Mouse (Mus musculus) C2C12 (cell line): Measurements from ENCODE around the gene Med23. TPM values are rescaled to one million over a fixed set of nuclear protein-coding genes. Genes with fewer than 3 reads are reported as not detected.

Experiments
- H3K27me3 ChIP-seq: one replicate; pipeline ENCODE4 v1.6.1; 2011; ENCODE audit not compliant: control insufficient read depth, insufficient read depth, insufficient read length
- H3K36me3 ChIP-seq: one replicate; pipeline ENCODE4 v1.6.1; 2011; ENCODE audit not compliant: control insufficient read depth, insufficient read depth
- H3K4me3 ChIP-seq: one replicate; pipeline ENCODE4 v1.5.1; 2011; ENCODE audit warnings: mild to moderate bottlenecking, control low read depth; ENCODE audit not compliant: poor library complexity, insufficient read depth, severe bottlenecking
- H3K79me2 ChIP-seq: one replicate; pipeline ENCODE4 v1.6.1; 2011; ENCODE audit not compliant: control insufficient read depth, insufficient read depth
- H3K79me3 ChIP-seq: one replicate; pipeline ENCODE4 v1.6.1; 2011; ENCODE audit warnings: low read depth, control low read depth
- H3ac ChIP-seq: one replicate; pipeline ENCODE3; 2011; ENCODE audit warnings: low read depth; ENCODE audit not compliant: control insufficient read depth, insufficient read length
- CEBPB ChIP-seq: IDR thresholded peaks from one replicate; pipeline ENCODE4 v1.6.1; 2011; ENCODE audit warnings: low read depth, mild to moderate bottlenecking, control low read depth, moderate library complexity
- CTCF ChIP-seq: IDR thresholded peaks from one replicate; pipeline ENCODE4 v1.5.1; 2011; ENCODE audit not compliant: control insufficient read depth, insufficient read depth, insufficient read length
- FOSL1 ChIP-seq: IDR thresholded peaks from one replicate; pipeline ENCODE4 v1.8.0; 2011; ENCODE audit warnings: mild to moderate bottlenecking, low read length; ENCODE audit not compliant: poor library complexity, insufficient read depth, severe bottlenecking
- MAX ChIP-seq: IDR thresholded peaks from one replicate; pipeline ENCODE4 v1.6.1; 2011; ENCODE audit warnings: mild to moderate bottlenecking, control low read depth
- MYOD1 ChIP-seq: IDR thresholded peaks from one replicate; pipeline ENCODE4 v1.6.1; 2011; ENCODE audit warnings: low read depth; ENCODE audit not compliant: control insufficient read depth, insufficient read length
- MYOG ChIP-seq: IDR thresholded peaks from one replicate; pipeline ENCODE4 v1.6.1; 2011; ENCODE audit not compliant: control insufficient read depth, insufficient read length; ENCODE audit errors: extremely low read depth
- USF1 ChIP-seq: IDR thresholded peaks from one replicate; pipeline ENCODE4 v1.6.1; 2011; ENCODE audit warnings: low read depth, mild to moderate bottlenecking, control low read depth, moderate library complexity
- polyA plus RNA-seq: library from polyadenylated mRNA; unstranded; fragments of >200 nt; fragmentation: generic; extraction: Trizol; gene quantifications from one replicate; pipeline ENCODE4 v1.2.1, GENCODE M21; 2012; ENCODE audit warnings: missing spikeins

Gene Med23
- polyA plus RNA-seq, 1 experiment = 10.5 TPM

DNA sequence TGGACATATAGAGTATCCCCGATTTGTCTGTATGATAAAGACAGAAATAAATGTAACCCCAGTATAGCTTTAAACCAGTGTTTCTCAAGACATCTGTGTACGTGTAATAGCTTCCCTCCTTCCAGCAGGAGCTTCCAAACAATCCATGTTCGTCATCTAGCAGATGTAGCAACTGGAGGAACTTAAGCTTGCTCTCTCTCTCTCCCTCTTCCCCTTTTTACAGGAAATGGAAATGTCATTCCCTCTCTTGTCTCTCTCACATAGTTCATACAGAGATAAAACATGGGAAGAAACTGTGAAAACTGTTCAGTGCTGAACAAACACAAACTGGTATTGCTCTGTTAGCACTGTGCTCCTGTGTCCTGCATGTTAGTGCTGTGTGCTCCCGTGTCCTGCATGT lies 80.4 kb downstream of the Med23 start:
- Histone ChIP-seq H3K36me3 (no peaks in the 10 kb centered on the region), H3K79me3 (no peaks in the 10 kb centered on the region)

DNA sequence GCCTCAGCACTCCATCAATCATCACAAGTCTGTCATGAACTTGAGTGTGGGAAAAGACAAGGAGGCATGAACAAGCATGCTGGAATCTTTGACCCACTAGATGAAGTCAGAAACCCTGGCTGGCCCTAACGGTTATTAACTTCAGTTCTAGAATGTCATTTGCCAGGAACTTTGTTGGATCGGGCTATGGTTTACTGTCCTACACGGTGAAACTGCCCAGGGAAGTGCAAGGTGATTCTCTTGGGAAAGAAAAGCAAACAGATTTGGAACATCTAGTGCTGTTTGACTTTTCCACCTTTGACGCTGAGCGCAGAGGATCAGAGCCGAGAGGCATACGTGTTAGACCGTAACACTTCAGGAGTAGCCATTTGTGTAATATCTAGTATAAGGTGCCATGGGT lies 81.8 kb downstream of the Med23 start:
- Histone ChIP-seq H3K79me2 (no peaks in the 10 kb centered on the region), H3ac (no peak overlapping the region), H3K36me3 (no peaks in the 10 kb centered on the region), H3K27me3 (no peaks in the 10 kb centered on the region), H3K79me3 (no peaks in the 10 kb centered on the region), H3K4me3 (no peak overlapping the region)
- no peak for TF ChIP-seq USF1
- TF ChIP-seq MAX = no peak
- TF ChIP-seq CTCF = no peak
- no peak for TF ChIP-seq MYOG
- no peak for TF ChIP-seq MYOD1
- TF ChIP-seq FOSL1 = no peak
- no peak for TF ChIP-seq CEBPB

More for the DNA sequence above, 80.4 kb downstream of the Med23 start:
- Histone ChIP-seq H3ac (no peak overlapping the region), H3K79me2 (no peaks in the 10 kb centered on the region), H3K4me3 (no peak overlapping the region), H3K27me3 (no peaks in the 10 kb centered on the region)
- TF ChIP-seq USF1 (no peak), FOSL1 (no peak), CTCF (no peak), CEBPB (no peak), MYOD1 (no peak), MYOG (no peak), MAX (no peak)

DNA sequence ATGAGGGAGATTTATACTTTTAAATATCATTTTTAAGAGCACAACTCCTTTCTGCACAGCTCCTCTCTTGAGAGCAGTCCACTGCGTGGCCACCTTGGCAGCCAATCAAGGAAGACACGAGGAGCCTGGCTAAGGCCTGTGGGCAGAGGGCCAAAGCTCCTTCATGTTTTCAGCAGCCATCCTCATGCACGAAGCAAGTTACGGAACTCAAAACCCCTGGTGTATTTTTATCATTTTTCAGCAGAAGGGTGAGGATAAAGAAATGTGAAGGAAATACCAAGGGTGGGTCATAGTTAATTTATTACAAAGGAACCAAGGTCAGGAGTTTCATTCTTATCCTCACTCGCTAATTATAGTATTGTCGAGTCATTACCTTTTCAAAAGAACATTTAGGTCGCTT lies 82.8 kb downstream of the Med23 start:
- H3ac ChIP-seq = no peak overlapping the region
- no peak overlapping the region for H3K4me3 ChIP-seq
- TF ChIP-seq MAX (no peak), CTCF (no peak), FOSL1 (no peak), CEBPB (no peak), MYOD1 (no peak), USF1 (no peak)
- H3K79me2 ChIP-seq = no peaks in the 10 kb centered on the region
- H3K79me3 ChIP-seq = no peaks in the 10 kb centered on the region
- no peaks in the 10 kb centered on the region for H3K36me3 ChIP-seq
- H3K27me3 ChIP-seq = no peaks in the 10 kb centered on the region

DNA sequence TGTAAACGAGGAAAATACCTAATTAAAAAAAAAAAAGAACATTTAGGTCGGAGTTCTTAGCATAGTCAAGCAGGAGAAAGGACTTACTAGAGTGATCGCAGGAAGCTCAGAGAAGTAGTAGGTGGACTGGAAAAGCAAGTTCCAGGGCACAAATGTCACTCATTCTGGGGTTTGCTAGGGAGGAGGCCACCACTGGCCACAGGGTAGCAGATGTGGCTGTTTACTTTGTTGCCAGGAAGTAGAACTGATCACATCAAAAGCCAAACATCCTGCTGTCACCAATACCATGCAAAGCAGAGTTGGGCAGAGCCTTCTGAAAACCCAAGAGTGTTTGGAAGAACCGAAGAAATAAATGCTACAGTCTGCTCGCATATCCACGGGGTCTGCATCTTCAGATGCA lies 84.1 kb downstream of the Med23 start:
- Histone ChIP-seq H3K27me3 (no peaks in the 10 kb centered on the region), H3K36me3 (no peaks in the 10 kb centered on the region), H3ac (no peak overlapping the region), H3K79me3 (no peaks in the 10 kb centered on the region), H3K4me3 (no peak overlapping the region), H3K79me2 (no peaks in the 10 kb centered on the region)
- no peak for TF ChIP-seq MYOG
- no peak for TF ChIP-seq CTCF
- no peak for TF ChIP-seq CEBPB
- no peak for TF ChIP-seq FOSL1
- no peak for TF ChIP-seq MYOD1
- TF ChIP-seq USF1 = no peak
- no peak for TF ChIP-seq MAX

DNA sequence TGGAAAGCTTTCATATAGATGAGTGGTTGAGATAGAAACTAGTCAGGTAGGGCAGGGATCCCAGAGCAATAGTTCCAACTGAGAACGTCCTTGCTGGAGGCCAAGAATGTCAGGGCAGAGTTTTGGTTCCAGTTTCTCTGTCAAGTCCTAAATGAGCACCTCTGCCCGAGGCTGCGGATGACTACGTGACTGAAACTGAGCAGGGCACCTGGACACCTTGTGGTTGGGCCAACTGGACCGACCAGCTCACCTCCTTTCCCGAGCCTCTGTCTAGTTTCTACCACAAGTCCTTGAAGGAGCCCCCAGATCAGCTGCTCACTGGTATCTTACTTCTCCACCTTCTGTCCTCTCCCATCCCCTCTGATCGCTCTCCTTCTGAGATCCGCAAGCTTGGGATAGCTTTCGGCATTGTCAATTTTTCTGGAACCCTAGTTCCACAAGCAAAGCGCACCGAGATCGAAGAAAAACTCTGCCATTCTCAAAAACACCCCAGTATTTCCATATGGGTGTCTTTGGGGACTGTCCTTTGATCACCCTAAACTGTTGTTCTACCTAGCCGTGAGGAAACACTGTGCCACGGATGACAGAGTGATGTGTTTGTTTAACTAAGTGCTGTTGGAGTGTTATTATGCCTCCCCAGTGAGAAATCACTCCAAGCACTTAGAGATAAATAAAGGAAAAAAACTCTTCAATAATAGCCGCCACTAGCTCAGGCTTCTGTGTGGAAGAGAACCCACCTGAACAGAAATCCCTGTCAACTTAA lies 88.7 kb downstream of the Med23 start:
- Histone ChIP-seq H3K79me3 (no peaks in the 10 kb centered on the region), H3ac (no peak overlapping the region), H3K4me3 (no peak overlapping the region), H3K79me2 (no peaks in the 10 kb centered on the region), H3K36me3 (no peaks in the 10 kb centered on the region), H3K27me3 (no peaks in the 10 kb centered on the region)
- TF ChIP-seq MYOD1 = no peak
- no peak for TF ChIP-seq CEBPB

DNA sequence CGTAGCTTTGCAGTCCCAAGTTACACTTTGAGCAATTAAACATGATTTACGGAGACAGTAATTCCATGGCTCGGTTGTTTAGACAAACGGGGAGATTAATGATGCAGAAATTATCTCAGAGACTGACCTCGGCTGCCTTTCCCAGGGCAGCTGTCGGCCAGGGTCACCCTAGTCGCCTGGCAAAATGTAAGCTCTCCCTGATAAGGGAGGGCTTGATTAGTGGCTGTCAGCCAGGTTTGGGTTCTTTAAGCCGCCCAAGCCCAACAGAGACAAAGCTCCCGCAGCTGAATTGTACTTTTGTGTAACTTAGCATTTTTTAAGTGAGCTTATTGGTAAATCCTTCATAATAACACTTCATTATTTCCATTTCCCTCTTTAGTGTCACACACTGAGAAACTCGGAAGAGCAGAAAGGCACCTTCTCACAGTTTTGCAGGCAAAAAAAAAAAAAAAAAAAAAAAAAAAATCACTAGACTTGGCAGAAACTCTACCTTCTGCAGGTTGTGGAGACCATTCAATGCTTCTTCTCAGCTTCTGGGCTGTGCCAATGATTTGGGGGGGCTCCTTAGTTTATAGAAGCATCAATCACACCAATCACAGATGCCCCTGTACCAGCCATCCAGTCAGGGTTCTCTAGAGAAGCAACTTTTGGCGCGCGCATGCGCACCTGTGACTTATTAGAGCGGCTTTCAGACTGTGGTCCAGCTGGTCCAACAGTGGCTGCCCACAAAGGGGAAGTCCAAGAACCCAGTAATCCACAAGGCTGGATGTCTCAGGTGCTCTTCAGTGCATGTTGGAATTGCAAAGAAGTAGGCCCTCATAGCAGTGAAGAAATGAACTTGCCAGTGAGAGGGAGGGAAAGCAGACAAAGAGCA lies 89.5 kb downstream of the Med23 start:
- no peak for TF ChIP-seq MYOD1
- no peak for TF ChIP-seq MAX
- no peak for TF ChIP-seq CEBPB
- TF ChIP-seq FOSL1 = no peak
- TF ChIP-seq CTCF = no peak
- Histone ChIP-seq H3K27me3 (no peaks in the 10 kb centered on the region), H3K4me3 (no peak overlapping the region)

More for the DNA sequence above, 89.5 kb downstream of the Med23 start:
- no peaks in the 10 kb centered on the region for H3K79me2 ChIP-seq
- no peaks in the 10 kb centered on the region for H3K79me3 ChIP-seq
- no peak overlapping the region for H3ac ChIP-seq
- H3K36me3 ChIP-seq = no peaks in the 10 kb centered on the region
